Mouse (Mus musculus): ENCODE measurements around the gene Slc26a10. TPM values are rescaled to one million over a fixed set of nuclear protein-coding genes. Genes with fewer than 3 reads are reported as not detected.

Slc26a10 gene
- polyA plus RNA-seq, 1 experiment from 2014 or later, result 3.3 TPM

GRCm38 (mm10) chr10:127211414-127211854, 31.0 kb upstream of the Slc26a10 start, which contains the start of gene Pip4k2c:
Pip4k2c (minus strand) TSS chr10:127211585.
- Histone ChIP-seq H3K4me2 (peak within 1 kb of the TSS; percentile 92), H3K9ac (peak within 1 kb of the TSS; percentile 75), H3K4me3 (replicated peaks) (peak within 1 kb of the TSS; percentile 92), H3K27ac (peak within 1 kb of the TSS; percentile 94), H3K9me3 (replicated peaks) (no peaks in the 10 kb centered on the region), H3K4me1 (peaks cover 21% of the 10 kb centered on the region), H3K27me3 (no peaks in the 10 kb centered on the region), H3K36me3 (peaks cover 20% of the 10 kb centered on the region)
- peak; percentile 97 for ATAC-seq (replicated peaks; ENCODE audit: low FRiP score)
- WGBS, result under 1% methylated on average over 47 of the region's 47 CpGs

- Histone ChIP-seq H3K27me3 (no peaks in the 10 kb centered on the region), H3K9ac (peak overlapping the region; percentile 75), H3K4me1 (peaks cover 21% of the 10 kb centered on the region), H3K36me3 (peaks cover 24% of the 10 kb centered on the region), H3K27ac (peak overlapping the region; percentile 94), H3K4me2 (peak overlapping the region; percentile 92), H3K4me3 (replicated peaks) (peak overlapping the region; percentile 92), H3K9me3 (replicated peaks) (no peaks in the 10 kb centered on the region)
- peak; percentile 93 for ATAC-seq (replicated peaks; ENCODE audit: low FRiP score)
- under 1% methylated on average over 25 of the region's 25 CpGs for WGBS
Measured at GRCm38 (mm10) chr10:127210961-127211405, 30.5 kb upstream of the Slc26a10 start.

- H3K9ac ChIP-seq, result peak overlapping the region; percentile 75
- no peak for ATAC-seq (replicated peaks; ENCODE audit: low FRiP score)
- H3K9me3 ChIP-seq (replicated peaks), result no peaks in the 10 kb centered on the region
- peak overlapping the region; percentile 94 for H3K27ac ChIP-seq
- H3K27me3 ChIP-seq, result no peaks in the 10 kb centered on the region
- H3K36me3 ChIP-seq, result peaks cover 33% of the 10 kb centered on the region
- peaks cover 21% of the 10 kb centered on the region for H3K4me1 ChIP-seq
- 79% methylated on average over 13 of the region's 13 CpGs for whole genome bisulfite sequencing
- peak overlapping the region; percentile 92 for H3K4me3 ChIP-seq (replicated peaks)
- peak overlapping the region; percentile 92 for H3K4me2 ChIP-seq
Measured at GRCm38 (mm10) chr10:127209928-127210570, 29.6 kb upstream of the Slc26a10 start.

- no peak for ATAC-seq (replicated peaks; ENCODE audit: low FRiP score)
- no peaks in the 10 kb centered on the region for H3K9me3 ChIP-seq (replicated peaks)
- H3K4me3 ChIP-seq (replicated peaks), result no peak overlapping the region
- WGBS, result 91% methylated on average over 4 of the region's 4 CpGs
- H3K4me1 ChIP-seq, result peaks cover 21% of the 10 kb centered on the region
- H3K27ac ChIP-seq, result no peak overlapping the region
- H3K27me3 ChIP-seq, result no peaks in the 10 kb centered on the region
- H3K9ac ChIP-seq, result no peak overlapping the region
- peaks cover 43% of the 10 kb centered on the region for H3K36me3 ChIP-seq
- H3K4me2 ChIP-seq, result no peak overlapping the region
Measured at GRCm38 (mm10) chr10:127208921-127209320, 28.5 kb upstream of the Slc26a10 start.

- peak; percentile 74 for ATAC-seq (replicated peaks; ENCODE audit: low FRiP score)
- WGBS, result 88% methylated on average over 10 of the region's 10 CpGs
- Histone ChIP-seq H3K27ac (no peak overlapping the region), H3K9me3 (replicated peaks) (no peaks in the 10 kb centered on the region), H3K9ac (no peak overlapping the region), H3K4me2 (no peak overlapping the region), H3K4me1 (peaks cover 12% of the 10 kb centered on the region), H3K27me3 (no peaks in the 10 kb centered on the region), H3K4me3 (replicated peaks) (no peak overlapping the region), H3K36me3 (peaks cover 77% of the 10 kb centered on the region)
Measured at GRCm38 (mm10) chr10:127205373-127205772, 24.9 kb upstream of the Slc26a10 start.

GRCm38 (mm10) chr10:127204589-127204988, 24.1 kb upstream of the Slc26a10 start:
- no peaks in the 10 kb centered on the region for H3K27me3 ChIP-seq
- 89% methylated on average over 5 of the region's 5 CpGs for WGBS
- H3K36me3 ChIP-seq, result peaks cover 85% of the 10 kb centered on the region
- H3K9ac ChIP-seq, result no peak overlapping the region
- H3K4me2 ChIP-seq, result no peak overlapping the region
- no peak for ATAC-seq (replicated peaks; ENCODE audit: low FRiP score)
- H3K4me1 ChIP-seq, result peaks cover 4% of the 10 kb centered on the region
- H3K27ac ChIP-seq, result no peak overlapping the region
- H3K4me3 ChIP-seq (replicated peaks), result no peak overlapping the region
- no peaks in the 10 kb centered on the region for H3K9me3 ChIP-seq (replicated peaks)

- H3K4me2 ChIP-seq, result no peak overlapping the region
- H3K36me3 ChIP-seq, result peaks cover 90% of the 10 kb centered on the region
- no peaks in the 10 kb centered on the region for H3K27me3 ChIP-seq
- H3K9me3 ChIP-seq (replicated peaks), result no peaks in the 10 kb centered on the region
- H3K4me3 ChIP-seq (replicated peaks), result no peak overlapping the region
- H3K27ac ChIP-seq, result no peak overlapping the region
- peak; percentile 60; the same call in 1 of the 2 replicates for ATAC-seq (replicated peaks; ENCODE audit: low FRiP score)
- no peak overlapping the region for H3K9ac ChIP-seq
- 84% methylated on average over 3 of the region's 3 CpGs for WGBS
- peaks cover 14% of the 10 kb centered on the region for H3K4me1 ChIP-seq
Measured at GRCm38 (mm10) chr10:127203106-127203505, 22.7 kb upstream of the Slc26a10 start.

GRCm38 (mm10) chr10:127200279-127200678, 19.8 kb upstream of the Slc26a10 start:
- no peaks in the 10 kb centered on the region for H3K27me3 ChIP-seq
- peaks cover 78% of the 10 kb centered on the region for H3K36me3 ChIP-seq
- 83% methylated on average over 8 of the region's 8 CpGs for WGBS
- H3K27ac ChIP-seq, result no peak overlapping the region
- H3K9me3 ChIP-seq (replicated peaks), result no peaks in the 10 kb centered on the region
- peaks cover 36% of the 10 kb centered on the region for H3K4me1 ChIP-seq
- H3K4me2 ChIP-seq, result no peak overlapping the region
- no peak overlapping the region for H3K9ac ChIP-seq
- ATAC-seq (replicated peaks; ENCODE audit: low FRiP score), result no peak
- H3K4me3 ChIP-seq (replicated peaks), result no peak overlapping the region

GRCm38 (mm10) chr10:127199474-127199873, 19.0 kb upstream of the Slc26a10 start:
- ATAC-seq (replicated peaks; ENCODE audit: low FRiP score), result no peak
- WGBS, result 78% methylated on average over 11 of the region's 11 CpGs
- H3K36me3 ChIP-seq, result peaks cover 70% of the 10 kb centered on the region
- H3K9ac ChIP-seq, result no peak overlapping the region
- H3K27ac ChIP-seq, result no peak overlapping the region
- H3K27me3 ChIP-seq, result no peaks in the 10 kb centered on the region
- no peak overlapping the region for H3K4me3 ChIP-seq (replicated peaks)
- peaks cover 44% of the 10 kb centered on the region for H3K4me1 ChIP-seq
- no peaks in the 10 kb centered on the region for H3K9me3 ChIP-seq (replicated peaks)
- no peak overlapping the region for H3K4me2 ChIP-seq

GRCm38 (mm10) chr10:127199068-127199467, 18.6 kb upstream of the Slc26a10 start:
- Histone ChIP-seq H3K36me3 (peaks cover 67% of the 10 kb centered on the region), H3K4me1 (peaks cover 48% of the 10 kb centered on the region), H3K4me3 (replicated peaks) (no peak overlapping the region), H3K9ac (no peak overlapping the region), H3K4me2 (no peak overlapping the region), H3K27ac (peak overlapping the region; percentile 45; the same call in 1 of the 2 replicates), H3K9me3 (replicated peaks) (no peaks in the 10 kb centered on the region), H3K27me3 (no peaks in the 10 kb centered on the region)
- ATAC-seq (replicated peaks; ENCODE audit: low FRiP score), result no peak
- WGBS, result 46% methylated on average over 5 of the region's 5 CpGs

GRCm38 (mm10) chr10:127198492-127198891, 18.0 kb upstream of the Slc26a10 start:
- Histone ChIP-seq H3K27me3 (no peaks in the 10 kb centered on the region), H3K36me3 (peaks cover 62% of the 10 kb centered on the region), H3K4me2 (no peak overlapping the region), H3K9me3 (replicated peaks) (no peaks in the 10 kb centered on the region), H3K27ac (peak overlapping the region; percentile 45; the same call in 1 of the 2 replicates), H3K9ac (no peak overlapping the region), H3K4me1 (peaks cover 49% of the 10 kb centered on the region), H3K4me3 (replicated peaks) (no peak overlapping the region)
- WGBS, result 43% methylated on average over 2 of the region's 2 CpGs
- no peak for ATAC-seq (replicated peaks; ENCODE audit: low FRiP score)

- peak overlapping the region; percentile 97 for H3K27ac ChIP-seq
Measured at GRCm38 (mm10) chr10:127197505-127198110, 17.2 kb upstream of the Slc26a10 start.

More at GRCm38 (mm10) chr10:127197505-127198110, 17.2 kb upstream of the Slc26a10 start:
- Histone ChIP-seq H3K4me2 (no peak overlapping the region), H3K36me3 (peaks cover 61% of the 10 kb centered on the region), H3K27me3 (no peaks in the 10 kb centered on the region), H3K9me3 (replicated peaks) (no peaks in the 10 kb centered on the region), H3K4me1 (peaks cover 57% of the 10 kb centered on the region), H3K4me3 (replicated peaks) (no peak overlapping the region), H3K9ac (no peak overlapping the region)
- ATAC-seq (replicated peaks; ENCODE audit: low FRiP score), result no peak
- WGBS, result 74% methylated on average over 11 of the region's 11 CpGs

Data from kidney, embryonic 15.5 days (tissue).